Mouse (Mus musculus) kidney, postnatal 10 days (tissue): Measurements from ENCODE around the gene Dmap1.

ENCODE experiments used
- DNase-seq: peaks from one replicate; pipeline ENCODE4 v3.0.0; 2021; ENCODE audit warnings: mixed read lengths

The Dmap1 gene

GRCm38 (mm10) chr4:117681931-117682461, at the start of gene Dmap1:
Gene Dmap1, minus strand, starts transcription at chr4:117682273.
- DNase-seq: peak; percentile 89

- no peak for DNase-seq
Measured at GRCm38 (mm10) chr4:117724112-117724511, 42.0 kb upstream of the Dmap1 start, which contains the start of gene Gm12845. Gene Gm12845, plus strand, starts transcription at chr4:117724412.

GRCm38 (mm10) chr4:117713303-117714098, 31.4 kb upstream of the Dmap1 start:
- no peak for DNase-seq

GRCm38 (mm10) chr4:117712314-117712713, 30.2 kb upstream of the Dmap1 start:
- DNase-seq: no peak

- no peak for DNase-seq
Measured at GRCm38 (mm10) chr4:117708780-117709550, 26.9 kb upstream of the Dmap1 start.

GRCm38 (mm10) chr4:117705361-117705760, 23.3 kb upstream of the Dmap1 start:
- peak; percentile 73 for DNase-seq

- DNase-seq: no peak
Measured at GRCm38 (mm10) chr4:117686354-117686753, 4.3 kb upstream of the Dmap1 start.

- DNase-seq: no peak
Measured at GRCm38 (mm10) chr4:117683048-117683768, 1.1 kb upstream of the Dmap1 start.

- DNase-seq: no peak
Measured at GRCm38 (mm10) chr4:117682463-117682862, 390 bp upstream of the Dmap1 start.

GRCm38 (mm10) chr4:117680963-117681362, 1.1 kb downstream of the Dmap1 start:
- DNase-seq: no peak

GRCm38 (mm10) chr4:117676903-117677302, 5.2 kb downstream of the Dmap1 start:
- peak; percentile 92 for DNase-seq

GRCm38 (mm10) chr4:117673901-117674300, 8.2 kb downstream of the Dmap1 start:
- no peak for DNase-seq

- no peak for DNase-seq
Measured at GRCm38 (mm10) chr4:117672042-117672441, 10.0 kb downstream of the Dmap1 start.

- DNase-seq: no peak
Measured at GRCm38 (mm10) chr4:117669874-117670273, 12.2 kb downstream of the Dmap1 start.

GRCm38 (mm10) chr4:117666054-117666453, 16.0 kb downstream of the Dmap1 start:
- DNase-seq: no peak

- DNase-seq: no peak
Measured at GRCm38 (mm10) chr4:117665531-117665930, 16.5 kb downstream of the Dmap1 start.

- DNase-seq: no peak
Measured at GRCm38 (mm10) chr4:117664411-117665137, 17.5 kb downstream of the Dmap1 start.

GRCm38 (mm10) chr4:117660001-117660400, 22.1 kb downstream of the Dmap1 start:
- DNase-seq: peak; percentile 49

- DNase-seq: peak; percentile 83
Measured at GRCm38 (mm10) chr4:117658582-117659444, 23.3 kb downstream of the Dmap1 start.

- DNase-seq: no peak
Measured at GRCm38 (mm10) chr4:117657646-117658045, 24.4 kb downstream of the Dmap1 start.

GRCm38 (mm10) chr4:117656961-117657360, 25.1 kb downstream of the Dmap1 start:
- no peak for DNase-seq
